11 mouse cellular contexts compared by ENCODE assay signal in genomic region chr15:83452219-83452760, GRCm38 (mm10). TPM values are rescaled to one million over a fixed set of nuclear protein-coding genes. Genes with fewer than 3 reads are reported as not detected.
DNase-seq lines count a peak whose midpoint lies in the region; ATAC-seq and TF ChIP-seq lines count a peak whose summit lies in the region.
"Had no signal": no experiment of that assay in that cellular context is flagged by ENCODE, and none has a peak within 500 bp of the region (broad histone marks: within the 10 kb centered on the region; RNA-seq: fewer than 3 reads in every experiment).

No protein-coding gene starts in this region.

- H3K79me2 ChIP-seq in heart, adult 2 months (replicated peaks; ENCODE audit: control insufficient read depth, insufficient read depth, low read length), result peaks cover 8% of the 10 kb centered on the region; the same call in 1 of the 2 replicates

- no peak overlapping the region for H3K9ac ChIP-seq in heart, adult 2 months (ENCODE audit: low read depth, low read length)
- no peak overlapping the region for H3K9ac ChIP-seq in limb, embryonic 12.5 days (replicated peaks)
- H3K9ac ChIP-seq in kidney, postnatal 0 days (ENCODE audit: low read depth, low read length), result no peak overlapping the region
- no peak overlapping the region for H3K9ac ChIP-seq in stomach, embryonic 14.5 days (replicated peaks; ENCODE audit: low read depth, low read length)

- no peak for TF ChIP-seq POLR2A in heart, adult 2 months (IDR thresholded peaks at IDR 0.05; ENCODE audit: insufficient read depth, low read depth, low read length)

- no peak for DNase-seq in heart, adult 2 months
- DNase-seq in heart, postnatal 25 days (ENCODE audit: low spot score), result no peak
- DNase-seq in limb, embryonic 10.5 days (ENCODE audit: low spot score), result no peak
- no peak for DNase-seq in kidney, postnatal 0 days (ENCODE audit: low spot score)
- DNase-seq in hindbrain, embryonic 10.5 days (ENCODE audit: low spot score), result no peak
- no peak for DNase-seq in layer of hippocampus, adult 11-12 months (ENCODE audit: low spot score)
- DNase-seq: B cell, adult 2 months; cerebellum, adult 9-10 months had no signal

- peaks cover 13% of the 10 kb centered on the region for H3K36me3 ChIP-seq in heart, adult 2 months (ENCODE audit: control insufficient read depth, insufficient read depth, low read length)
- no peaks in the 10 kb centered on the region for H3K36me3 ChIP-seq in limb, embryonic 12.5 days
- H3K36me3 ChIP-seq in limb, embryonic 10.5 days, result no peaks in the 10 kb centered on the region
- no peaks in the 10 kb centered on the region for H3K36me3 ChIP-seq in kidney, postnatal 0 days (ENCODE audit: insufficient read depth, low read length)
- H3K36me3 ChIP-seq in stomach, embryonic 14.5 days (ENCODE audit: control insufficient read depth, insufficient read depth, low read length), result no peaks in the 10 kb centered on the region
- H3K36me3 ChIP-seq in hindbrain, embryonic 10.5 days, result no peaks in the 10 kb centered on the region

- TF ChIP-seq CTCF in heart, adult 2 months (IDR thresholded peaks at IDR 0.05), result no peak
- TF ChIP-seq CTCF in kidney, postnatal 0 days (IDR thresholded peaks at IDR 0.05; ENCODE audit: low read depth), result no peak

- peaks cover 45% of the 10 kb centered on the region for H3K4me1 ChIP-seq in heart, adult 2 months (ENCODE audit: control insufficient read depth, insufficient read depth, low read length)
- H3K4me1 ChIP-seq in limb, embryonic 12.5 days (replicated peaks), result peaks cover 28% of the 10 kb centered on the region
- peaks cover 7% of the 10 kb centered on the region; the same call in 1 of the 2 replicates for H3K4me1 ChIP-seq in limb, embryonic 10.5 days
- 0 out of 2 replicates have a peak, but pooled peaks cover 19% of the 10 kb centered on the region for H3K4me1 ChIP-seq in kidney, postnatal 0 days (replicated peaks; ENCODE audit: insufficient read depth, low read length)
- peaks cover 26% of the 10 kb centered on the region for H3K4me1 ChIP-seq in stomach, embryonic 14.5 days (ENCODE audit: control insufficient read depth, insufficient read depth, low read length)
- peaks cover 26% of the 10 kb centered on the region for H3K4me1 ChIP-seq in hindbrain, embryonic 10.5 days (replicated peaks)

- H3K27me3 ChIP-seq in heart, adult 2 months (ENCODE audit: control insufficient read depth, insufficient read depth, low read length), result no peaks in the 10 kb centered on the region
- no peaks in the 10 kb centered on the region for H3K27me3 ChIP-seq in limb, embryonic 12.5 days
- no peaks in the 10 kb centered on the region for H3K27me3 ChIP-seq in limb, embryonic 10.5 days (ENCODE audit: low read depth, poor library complexity, severe bottlenecking)
- no peaks in the 10 kb centered on the region for H3K27me3 ChIP-seq in kidney, postnatal 0 days (ENCODE audit: insufficient read depth, low read length)
- H3K27me3 ChIP-seq in stomach, embryonic 14.5 days (ENCODE audit: control insufficient read depth, insufficient read depth, low read length), result no peaks in the 10 kb centered on the region
- no peaks in the 10 kb centered on the region for H3K27me3 ChIP-seq in hindbrain, embryonic 10.5 days (ENCODE audit: insufficient read depth, poor library complexity, severe bottlenecking)

- WGBS in heart, adult 2 months, result 81% methylated on average over 7 of the region's 7 CpGs
- 83% methylated on average over 7 of the region's 7 CpGs for WGBS in limb, embryonic 12.5 days
- WGBS in limb, embryonic 10.5 days, result 86% methylated on average over 7 of the region's 7 CpGs
- 79% methylated on average over 7 of the region's 7 CpGs for WGBS in kidney, postnatal 0 days
- WGBS in stomach, embryonic 14.5 days, result 74% methylated on average over 7 of the region's 7 CpGs
- 89% methylated on average over 7 of the region's 7 CpGs for WGBS in hindbrain, embryonic 10.5 days

- ATAC-seq in limb, embryonic 12.5 days (ENCODE audit: insufficient number of reproducible peaks, insufficient read depth, low FRiP score, low TSS enrichment, low read depth), result no peak
- no peak for ATAC-seq in kidney, postnatal 0 days (replicated peaks; ENCODE audit: low FRiP score, low read depth)
- no peak for ATAC-seq in stomach, embryonic 14.5 days (ENCODE audit: insufficient number of reproducible peaks, insufficient read depth, low FRiP score, low read depth)
- ATAC-seq: midbrain, embryonic 16.5 days had no signal

- no peaks in the 10 kb centered on the region for H3K9me3 ChIP-seq in limb, embryonic 12.5 days
- no peaks in the 10 kb centered on the region for H3K9me3 ChIP-seq in limb, embryonic 10.5 days (replicated peaks)
- H3K9me3 ChIP-seq in kidney, postnatal 0 days (replicated peaks; ENCODE audit: low read length), result no peaks in the 10 kb centered on the region
- H3K9me3 ChIP-seq in stomach, embryonic 14.5 days (ENCODE audit: control insufficient read depth, low read depth, low read length), result no peaks in the 10 kb centered on the region
- H3K9me3 ChIP-seq in hindbrain, embryonic 10.5 days, result no peaks in the 10 kb centered on the region

- H3K27ac ChIP-seq in heart, adult 2 months, result peak overlapping the region; percentile 47
- H3K27ac ChIP-seq in limb, embryonic 12.5 days, result 0 out of 2 replicates have a peak overlapping the region, but pooled peaks have one; percentile 17
- H3K27ac ChIP-seq in limb, embryonic 10.5 days, result no peak overlapping the region
- peak overlapping the region; percentile 67 for H3K27ac ChIP-seq in kidney, postnatal 0 days
- peak overlapping the region; percentile 34; the same call in 1 of the 2 replicates for H3K27ac ChIP-seq in stomach, embryonic 14.5 days (ENCODE audit: low read length)
- H3K27ac ChIP-seq in hindbrain, embryonic 10.5 days, result no peak overlapping the region

- no peak overlapping the region for H3K4me2 ChIP-seq in limb, embryonic 12.5 days
- H3K4me2 ChIP-seq in kidney, postnatal 0 days (ENCODE audit: low read length), result no peak overlapping the region
- H3K4me2 ChIP-seq in stomach, embryonic 14.5 days (replicated peaks; ENCODE audit: low read depth, low read length), result no peak overlapping the region

- no peak overlapping the region for H3K4me3 ChIP-seq in heart, adult 2 months
- H3K4me3 ChIP-seq in limb, embryonic 12.5 days (replicated peaks), result no peak overlapping the region
- no peak overlapping the region for H3K4me3 ChIP-seq in limb, embryonic 10.5 days
- H3K4me3 ChIP-seq in kidney, postnatal 0 days (replicated peaks; ENCODE audit: low read depth, low read length), result no peak overlapping the region
- no peak overlapping the region for H3K4me3 ChIP-seq in stomach, embryonic 14.5 days (ENCODE audit: low read depth, low read length)
- no peak overlapping the region for H3K4me3 ChIP-seq in hindbrain, embryonic 10.5 days

- intact Hi-C loops in heart, adult 2 months (cut with DNase I), result no loop called here
- intact Hi-C loops in heart, postnatal 25 days (cut with DNase I), result no loop called here

- TF ChIP-seq EP300 in heart, adult 2 months (IDR thresholded peaks at IDR 0.05; ENCODE audit: insufficient read depth, low read depth, low read length), result no peak

RNA-seq across cellular contexts. Expression of gene Pacsin2, which starts 12.1 kb away (rescaled TPM):
- total RNA-seq in heart, adult 2 months (2021), result 100 to 1,000 TPM; 200 to 246 TPM
- polyA plus RNA-seq in heart, adult 2 months (2012; rRNA removed), result 111 and 169 TPM in 2 replicates
- 100 to 1,000 TPM; 179 to 215 TPM for total RNA-seq in heart, postnatal 25 days (2021)
- polyA plus RNA-seq in limb, embryonic 12.5 days (2016; fragmentation: Nextera tagmentation; extraction: Ambion mirVana), result 45.5 and 50.6 TPM in 2 replicates
- polyA plus RNA-seq in limb, embryonic 10.5 days (2016; fragmentation: Nextera tagmentation; extraction: Ambion mirVana), result 56.9 and 61.0 TPM in 2 replicates
- 61.3 and 68.5 TPM in 2 replicates for polyA plus RNA-seq in kidney, postnatal 0 days (2015; fragmentation: Nextera tagmentation; extraction: Ambion mirVana)
- polyA plus RNA-seq in stomach, embryonic 14.5 days (2014; fragmentation: Nextera tagmentation; extraction: Ambion mirVana), result 53.5 and 55.1 TPM in 2 replicates
- polyA plus RNA-seq in hindbrain, embryonic 10.5 days (2016; fragmentation: Nextera tagmentation; extraction: Ambion mirVana), result 53.3 and 57.7 TPM in 2 replicates

RNA-seq across cellular contexts. Expression of gene Ttll1, which starts 58.4 kb away (rescaled TPM):
- total RNA-seq in heart, adult 2 months (2021), result 10 to 100 TPM; 52.1 to 62.9 TPM
- polyA plus RNA-seq in heart, adult 2 months (2012; rRNA removed), result 37.6 and 41.3 TPM in 2 replicates
- total RNA-seq in heart, postnatal 25 days (2021), result 10 to 100 TPM; 49.0 to 53.0 TPM
- 26.0 and 27.2 TPM in 2 replicates for polyA plus RNA-seq in limb, embryonic 12.5 days (2016; fragmentation: Nextera tagmentation; extraction: Ambion mirVana)
- 22.0 and 25.8 TPM in 2 replicates for polyA plus RNA-seq in limb, embryonic 10.5 days (2016; fragmentation: Nextera tagmentation; extraction: Ambion mirVana)
- polyA plus RNA-seq in kidney, postnatal 0 days (2015; fragmentation: Nextera tagmentation; extraction: Ambion mirVana), result 16.6 and 19.0 TPM in 2 replicates
- 18.0 and 19.2 TPM in 2 replicates for polyA plus RNA-seq in stomach, embryonic 14.5 days (2014; fragmentation: Nextera tagmentation; extraction: Ambion mirVana)
- polyA plus RNA-seq in hindbrain, embryonic 10.5 days (2016; fragmentation: Nextera tagmentation; extraction: Ambion mirVana), result 38.0 and 50.4 TPM in 2 replicates

Comparison
In these comparisons a context has a peak if more than half of its experiments do, and no peak if none do; other contexts are left out.
1. H3K27ac ChIP-seq: peak in heart, adult 2 months (single experiment), limb, embryonic 12.5 days (single experiment), kidney, postnatal 0 days (single experiment) and stomach, embryonic 14.5 days (single experiment); none in limb, embryonic 10.5 days (single experiment) and hindbrain, embryonic 10.5 days (single experiment).